Mouse (Mus musculus): Measurements from ENCODE around the gene Phospho2. TPM values are rescaled to one million over a fixed set of nuclear protein-coding genes. Genes with fewer than 3 reads are reported as not detected.
"Not testable (repeated sequence)": the region's sequence is repeated elsewhere in the genome, so short reads cannot be mapped to it uniquely, and the experiment has no call there.

The Phospho2 gene
- 23.1 and 36.9 TPM in 2 replicates for polyA plus RNA-seq (2012; rRNA removed)

DNA sequence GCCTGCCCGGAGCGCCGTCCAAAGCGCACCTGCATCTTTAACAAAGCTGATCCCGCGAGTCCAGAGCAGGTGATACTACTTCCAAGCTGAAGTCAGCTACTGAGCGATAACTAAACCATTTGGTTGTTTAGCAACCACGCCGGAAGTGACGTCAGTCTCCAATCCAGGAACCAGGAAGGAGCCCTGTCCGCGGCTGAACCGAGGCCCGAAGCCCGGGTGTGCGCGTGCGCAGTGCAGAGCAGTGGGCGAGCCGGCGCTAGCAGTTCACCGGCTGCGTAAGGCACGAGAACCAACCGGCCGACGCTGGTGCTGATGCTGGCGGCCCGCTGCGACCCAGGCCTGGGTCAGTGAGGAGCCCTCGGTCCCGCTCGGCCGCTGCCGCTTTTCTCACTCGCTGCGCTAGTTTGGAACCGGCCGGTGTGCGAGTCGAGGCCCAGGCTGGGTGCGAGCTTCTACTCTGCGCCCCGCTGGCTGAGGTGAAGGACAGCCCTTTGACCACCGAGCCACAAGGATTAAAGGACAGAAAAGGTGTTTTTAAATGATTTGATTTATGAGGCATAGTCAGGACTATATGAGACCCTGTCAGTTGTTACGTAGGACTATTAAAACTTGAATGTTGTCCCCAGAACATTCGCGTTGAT, at the start of gene Phospho2, which contains the start of gene Ccdc173:
TSS of gene Phospho2 (plus strand) at position 195 of the 641 bp plus-strand sequence.
TSS of gene Ccdc173 (minus strand) at position 147 of the 641 bp plus-strand sequence.
- peak; percentile 96 to 99 for DNase-seq (ENCODE audit: extremely low spot score in 1 of 2, low spot score in 1 of 2)

DNA sequence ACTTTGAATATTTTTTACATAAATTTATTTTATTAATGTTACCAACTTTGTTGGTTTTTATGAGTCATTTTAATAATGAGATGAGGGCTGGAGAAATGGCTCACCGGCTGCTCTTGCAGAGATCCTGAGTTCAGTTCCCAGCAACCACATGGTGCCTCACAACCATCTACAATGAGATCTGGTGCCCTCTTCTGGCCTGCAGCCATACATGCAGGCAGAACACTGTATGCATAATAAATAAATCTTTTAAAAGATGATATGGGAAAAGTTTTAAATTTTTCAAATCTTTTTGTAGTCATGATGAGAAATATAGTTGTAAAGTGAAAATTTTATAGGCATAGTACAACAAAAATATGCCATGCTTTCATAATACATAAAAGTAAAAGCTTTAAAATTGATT, 44.3 kb upstream of the Phospho2 start:
- no peak for DNase-seq (ENCODE audit: extremely low spot score in 1 of 2, low spot score in 1 of 2)

DNA sequence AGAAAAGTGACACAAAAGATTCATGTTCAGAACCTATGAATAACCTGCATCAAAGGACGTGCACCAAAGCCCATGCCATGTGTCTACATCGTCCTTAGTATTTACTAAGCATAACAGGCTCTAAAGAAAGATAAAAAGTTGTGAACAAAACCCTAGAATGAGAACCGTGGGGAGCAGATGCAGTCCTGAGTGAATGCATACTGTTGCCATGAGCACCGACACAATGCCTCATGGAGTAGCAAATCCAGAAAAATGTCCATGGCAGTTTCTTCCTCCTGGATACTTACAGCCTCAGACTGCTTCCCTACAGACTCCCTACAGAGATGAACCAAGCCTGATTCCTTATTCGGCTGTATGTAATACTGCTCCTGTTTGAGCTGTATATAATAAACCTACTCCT, 28.4 kb upstream of the Phospho2 start:
- no peak for DNase-seq (ENCODE audit: extremely low spot score in 1 of 2, low spot score in 1 of 2)

DNA sequence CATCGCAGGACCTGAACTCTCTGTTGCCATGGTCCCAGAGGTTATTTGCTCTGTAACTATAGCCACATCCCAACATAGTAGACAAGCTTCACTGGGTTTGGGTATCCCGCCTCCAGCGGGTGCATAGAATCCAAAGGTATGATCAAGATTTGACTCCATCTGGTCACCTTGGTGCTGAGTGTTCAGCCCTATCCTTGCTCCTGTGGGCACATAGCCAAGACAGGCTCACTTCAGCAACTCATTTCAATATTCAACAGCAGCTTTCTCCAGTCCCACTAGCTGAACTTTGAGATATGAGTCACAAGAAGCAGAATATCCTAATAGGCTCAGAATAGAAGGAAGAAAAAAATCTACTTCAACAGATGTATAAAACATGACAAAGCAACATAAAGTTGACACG, 26.1 kb upstream of the Phospho2 start:
- no peak for DNase-seq (ENCODE audit: extremely low spot score in 1 of 2, low spot score in 1 of 2)

DNA sequence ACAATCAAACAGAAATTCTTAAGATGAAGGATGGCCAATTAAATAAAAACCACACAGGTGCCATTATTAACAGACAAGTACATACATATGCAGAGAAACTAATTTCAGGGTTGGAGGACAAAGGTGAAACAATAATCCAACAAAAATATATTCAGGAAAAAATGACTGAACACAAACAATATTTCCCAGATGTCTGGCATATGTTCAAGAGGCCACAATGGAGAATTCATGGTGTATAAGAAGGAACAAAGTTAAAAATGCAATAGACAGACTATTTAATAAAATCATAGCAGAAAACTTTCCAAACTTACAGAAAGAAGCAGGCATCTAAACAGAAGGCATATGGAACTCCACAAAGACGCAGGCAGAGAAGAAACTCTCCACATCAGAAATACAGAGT, 24.7 kb upstream of the Phospho2 start:
- no peak for DNase-seq (ENCODE audit: extremely low spot score in 1 of 2, low spot score in 1 of 2)

DNA sequence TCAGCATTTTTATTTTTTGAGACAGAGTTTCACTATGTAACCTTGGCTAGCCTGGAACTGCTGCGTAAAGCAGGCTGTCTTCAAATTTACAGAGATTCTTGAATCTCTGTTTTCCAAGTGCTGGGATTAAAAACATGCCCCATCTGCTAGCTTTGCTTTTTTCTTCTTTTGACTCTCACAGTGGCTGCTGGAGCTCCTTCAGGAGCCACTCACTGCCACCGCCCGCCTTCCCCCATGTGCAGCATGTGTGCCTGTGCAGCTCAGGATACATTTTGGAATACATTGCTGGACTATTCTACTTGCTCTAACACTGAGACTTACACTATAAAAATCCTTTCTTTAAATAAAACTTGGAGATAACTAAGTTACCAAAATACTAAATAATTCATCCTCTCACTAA, 16.1 kb upstream of the Phospho2 start:
- DNase-seq (ENCODE audit: extremely low spot score in 1 of 2, low spot score in 1 of 2) = peak in 1 of 2 experiments; percentile 36

DNA sequence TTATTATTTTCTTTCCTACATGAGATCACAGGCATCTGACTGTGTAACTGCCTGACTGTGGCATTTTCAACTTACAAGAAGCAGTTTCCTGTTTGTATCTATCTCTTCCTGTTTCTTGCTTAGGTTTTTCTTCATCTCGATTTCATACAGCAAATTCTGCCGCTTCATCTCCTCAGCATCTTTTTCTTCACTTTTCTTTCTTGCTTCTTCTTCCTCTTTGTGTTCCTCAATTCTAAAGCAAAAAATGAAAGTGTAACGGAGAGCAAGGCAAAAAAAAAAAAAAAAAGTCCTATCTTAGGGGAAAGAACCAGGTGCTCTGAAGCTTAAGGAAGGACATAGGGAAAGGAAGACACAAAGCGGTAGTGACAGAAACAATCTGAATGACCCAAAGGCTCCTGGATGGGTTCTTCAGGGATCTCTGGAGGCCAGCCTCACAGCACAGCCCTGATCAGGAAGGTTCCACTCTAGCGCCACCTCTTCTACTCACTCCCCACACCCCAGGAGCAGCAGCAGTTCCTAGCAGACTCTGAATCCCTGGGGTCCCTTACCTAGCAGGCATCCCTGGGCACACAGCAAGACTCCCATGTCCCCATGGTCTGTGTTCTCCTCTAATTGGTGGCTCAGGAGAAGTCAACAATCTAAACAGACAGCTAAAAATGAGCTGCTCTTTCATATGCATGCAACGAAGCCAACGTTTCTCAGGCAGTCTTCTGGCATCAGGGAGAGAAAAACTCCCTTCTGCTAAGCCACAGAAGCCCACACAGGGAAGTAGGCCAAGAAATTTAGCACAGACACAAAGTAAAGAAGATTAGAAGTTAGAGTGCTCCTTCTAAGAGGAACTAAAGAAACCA, 11.2 kb upstream of the Phospho2 start:
- DNase-seq (ENCODE audit: extremely low spot score in 1 of 2, low spot score in 1 of 2) = peak in 1 of 2 experiments; percentile 47

DNA sequence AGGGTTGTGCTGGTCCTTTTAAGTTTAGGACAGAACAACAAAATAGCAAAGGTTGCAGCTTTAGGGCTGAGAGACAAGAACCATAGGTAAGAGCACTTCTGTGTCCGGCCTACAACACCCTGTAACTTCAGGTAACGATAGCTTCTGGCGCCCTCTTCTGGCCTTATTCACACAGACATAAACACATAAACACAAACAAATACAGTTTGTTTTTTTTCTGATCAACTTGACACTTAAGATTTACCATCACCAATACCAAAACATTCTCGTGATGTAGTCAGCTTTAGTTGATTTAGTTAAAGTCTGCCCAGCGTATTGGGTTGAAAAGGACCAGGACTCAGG, 10.6 kb upstream of the Phospho2 start:
- peak in 1 of 2 experiments; percentile 35 for DNase-seq (ENCODE audit: extremely low spot score in 1 of 2, low spot score in 1 of 2)

DNA sequence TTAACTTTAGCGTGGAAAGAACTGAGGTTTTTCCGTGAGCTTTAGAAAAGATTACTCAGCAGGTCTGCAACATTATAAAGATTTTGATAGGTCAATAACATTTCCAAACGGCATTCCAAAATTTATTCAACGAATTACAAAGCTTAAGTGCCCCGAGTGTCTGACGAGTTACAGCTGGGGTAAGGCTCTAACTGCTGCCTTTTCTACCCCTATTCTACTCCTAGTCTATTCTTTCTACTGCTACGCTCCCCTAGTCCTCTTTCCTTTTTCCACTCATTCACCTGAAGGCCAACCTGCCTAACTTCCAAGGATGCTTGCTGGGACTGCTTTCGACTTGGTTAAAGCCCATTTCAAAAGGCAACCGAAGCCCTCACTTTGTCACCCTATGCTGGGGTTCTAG, 449 bp upstream of the Phospho2 start:
- DNase-seq (ENCODE audit: extremely low spot score in 1 of 2, low spot score in 1 of 2) = no peak

DNA sequence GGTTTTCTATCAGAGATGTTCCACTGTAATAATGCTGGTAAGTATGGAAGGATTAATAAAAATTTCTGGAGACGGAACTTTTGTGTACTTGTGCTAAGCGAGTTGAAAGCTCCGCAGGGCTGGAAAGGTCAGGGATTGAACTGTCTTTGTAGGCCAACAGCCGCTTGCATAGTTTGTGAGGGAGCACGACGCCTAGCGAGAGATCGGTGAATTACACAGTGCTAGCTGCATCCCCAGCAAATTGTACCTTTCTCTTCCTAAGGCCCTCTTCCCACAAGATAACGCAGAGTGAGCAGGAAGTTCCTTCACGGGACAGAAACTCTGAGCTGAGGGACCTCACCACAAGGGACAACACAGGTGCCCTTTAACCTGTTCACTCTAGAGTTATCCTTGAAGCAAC, 862 bp downstream of the Phospho2 start:
- DNase-seq (ENCODE audit: extremely low spot score in 1 of 2, low spot score in 1 of 2) = peak; percentile 57 to 94

DNA sequence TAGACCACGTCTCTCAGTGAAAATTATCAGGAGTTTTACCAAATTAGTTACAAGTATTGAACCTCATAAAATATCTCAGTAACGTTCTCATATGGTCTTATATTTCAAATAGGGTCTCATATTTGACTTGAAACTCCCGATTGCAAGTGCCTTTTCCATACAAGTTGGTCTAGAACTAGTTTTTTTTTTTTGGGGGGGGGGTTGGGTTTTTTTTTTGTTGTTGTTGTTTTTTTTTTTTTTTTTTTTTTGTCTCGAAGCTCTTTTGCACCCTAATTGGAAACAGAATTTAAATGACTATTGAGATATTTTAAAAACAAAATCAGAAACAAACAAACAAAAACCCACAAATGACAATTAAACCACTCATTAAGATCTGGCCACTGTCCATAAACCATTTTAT, 1.3 kb downstream of the Phospho2 start:
- no peak for DNase-seq (ENCODE audit: extremely low spot score in 1 of 2, low spot score in 1 of 2)

DNA sequence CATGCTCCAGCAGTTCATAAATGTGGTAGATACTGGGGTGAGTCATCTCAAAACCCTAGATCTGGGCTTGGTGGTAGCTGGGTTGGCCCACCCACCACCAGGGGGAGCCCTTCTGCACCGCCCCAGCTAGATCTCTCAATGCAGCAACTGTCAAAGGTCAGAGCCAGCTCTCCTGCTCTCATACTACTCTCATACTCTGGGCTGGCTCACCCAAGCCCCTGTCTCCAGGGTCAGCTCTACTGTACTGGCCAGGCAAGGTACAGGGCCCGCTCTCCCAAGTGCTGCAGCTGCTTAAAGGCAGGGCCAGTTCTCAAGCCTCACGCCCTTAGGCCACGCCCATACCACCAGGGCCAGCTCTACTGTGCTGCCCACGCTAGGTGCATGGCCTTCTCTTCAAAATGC, 13.5 kb downstream of the Phospho2 start:
- peak in 1 of 2 experiments; percentile 59 for DNase-seq (ENCODE audit: extremely low spot score in 1 of 2, low spot score in 1 of 2)

DNA sequence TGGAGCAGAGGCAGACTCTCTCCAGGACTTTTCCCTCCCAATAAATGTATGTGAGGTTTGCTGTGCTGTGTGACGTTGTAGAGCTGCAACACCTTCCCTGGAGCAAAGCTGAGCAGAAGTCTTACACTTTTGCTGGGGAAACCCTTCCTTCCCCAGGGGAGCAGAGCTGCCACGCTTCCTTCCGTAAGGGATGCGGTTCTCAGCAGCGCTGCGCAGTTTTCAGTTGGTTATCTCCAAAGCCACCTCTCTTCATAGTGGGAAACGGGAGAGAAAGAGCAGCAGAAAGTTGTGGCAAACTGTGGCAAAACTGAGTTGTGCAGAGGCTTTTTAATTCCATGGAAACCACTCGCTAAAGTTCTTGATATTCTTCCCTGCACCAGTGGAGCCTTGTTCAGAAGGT, 14.3 kb downstream of the Phospho2 start:
- DNase-seq (ENCODE audit: extremely low spot score in 1 of 2, low spot score in 1 of 2) = no peak

DNA sequence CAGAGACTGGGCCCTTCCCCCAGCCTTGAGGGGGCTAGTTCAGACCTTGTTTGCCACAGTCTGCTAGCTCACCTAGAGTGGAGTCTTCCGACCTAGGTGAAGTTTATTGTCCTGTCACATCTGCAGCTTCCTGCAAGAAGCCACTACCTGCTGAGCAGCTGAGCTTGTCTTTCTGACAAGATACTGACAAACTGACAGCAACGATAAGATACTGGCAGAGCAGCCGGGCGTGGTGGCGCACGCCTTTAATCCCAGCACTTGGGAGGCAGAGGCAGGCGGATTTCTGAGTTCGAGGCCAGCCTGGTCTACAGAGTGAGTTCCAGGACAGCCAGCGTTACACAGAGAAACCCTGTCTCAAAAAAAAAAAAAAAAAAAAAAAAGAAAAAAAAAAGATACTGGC, 15.2 kb downstream of the Phospho2 start:
- DNase-seq (ENCODE audit: extremely low spot score in 1 of 2, low spot score in 1 of 2) = not testable (repeated sequence)

DNA sequence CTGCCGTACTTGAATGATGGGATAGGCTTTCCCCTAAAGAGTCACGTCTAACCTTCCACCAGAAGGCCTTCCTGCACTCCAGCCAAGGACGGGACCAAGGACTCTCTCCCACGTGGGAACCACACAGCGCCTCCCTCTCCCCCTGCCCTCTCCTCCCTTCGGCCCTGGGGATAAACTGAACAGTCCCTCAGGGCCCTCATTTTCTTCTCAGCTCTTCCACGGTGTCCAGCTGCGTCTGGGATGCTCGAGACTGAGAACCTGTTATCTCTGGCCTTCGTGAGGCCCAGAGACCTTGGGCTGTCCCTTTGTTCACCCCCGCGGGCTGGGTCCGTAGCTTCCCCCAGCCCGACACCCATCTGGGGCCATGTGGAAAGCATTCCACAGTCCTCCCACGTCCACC, 20.7 kb downstream of the Phospho2 start:
- DNase-seq (ENCODE audit: extremely low spot score in 1 of 2, low spot score in 1 of 2) = no peak

DNA sequence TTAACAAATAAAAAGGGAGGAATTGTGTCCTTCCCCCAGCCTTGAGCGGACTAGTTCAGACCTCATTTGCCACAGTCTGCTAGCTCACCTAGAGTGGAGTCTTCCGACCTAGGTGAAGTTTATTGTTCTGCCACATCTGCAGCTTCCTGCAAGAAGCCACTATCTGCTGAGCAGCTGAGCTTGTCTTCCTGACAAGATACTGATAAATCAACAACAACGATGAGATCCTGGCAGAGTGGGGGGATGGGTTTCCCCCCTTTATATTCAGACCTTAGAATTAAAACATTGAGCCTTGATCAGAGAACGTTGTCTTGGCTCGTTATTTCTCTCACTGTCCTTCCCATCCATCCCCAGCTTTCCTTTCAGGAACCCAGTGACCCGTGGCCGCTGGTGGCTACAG, 21.9 kb downstream of the Phospho2 start:
- not testable (repeated sequence) for DNase-seq (ENCODE audit: extremely low spot score in 1 of 2, low spot score in 1 of 2)

DNA sequence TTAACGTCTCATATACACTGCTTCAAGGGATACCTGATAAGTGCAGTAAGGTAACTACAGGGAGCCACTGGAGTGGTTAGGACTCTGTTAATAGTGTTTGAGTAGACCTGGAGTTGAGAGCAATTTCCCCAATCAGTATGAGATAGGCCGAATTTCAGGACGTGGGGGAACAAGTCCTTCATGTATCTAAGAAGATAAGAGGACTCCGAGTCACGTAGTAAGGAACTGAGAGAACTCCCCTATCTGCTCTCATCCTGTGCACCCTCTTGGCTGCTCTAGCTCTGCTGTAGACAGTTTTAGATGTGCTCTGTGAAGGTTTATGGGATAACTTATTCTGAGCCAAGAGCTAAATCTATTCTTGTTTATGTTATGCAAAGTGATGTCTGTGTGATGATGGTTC, 27.2 kb downstream of the Phospho2 start:
- DNase-seq (ENCODE audit: extremely low spot score in 1 of 2, low spot score in 1 of 2) = no peak

DNA sequence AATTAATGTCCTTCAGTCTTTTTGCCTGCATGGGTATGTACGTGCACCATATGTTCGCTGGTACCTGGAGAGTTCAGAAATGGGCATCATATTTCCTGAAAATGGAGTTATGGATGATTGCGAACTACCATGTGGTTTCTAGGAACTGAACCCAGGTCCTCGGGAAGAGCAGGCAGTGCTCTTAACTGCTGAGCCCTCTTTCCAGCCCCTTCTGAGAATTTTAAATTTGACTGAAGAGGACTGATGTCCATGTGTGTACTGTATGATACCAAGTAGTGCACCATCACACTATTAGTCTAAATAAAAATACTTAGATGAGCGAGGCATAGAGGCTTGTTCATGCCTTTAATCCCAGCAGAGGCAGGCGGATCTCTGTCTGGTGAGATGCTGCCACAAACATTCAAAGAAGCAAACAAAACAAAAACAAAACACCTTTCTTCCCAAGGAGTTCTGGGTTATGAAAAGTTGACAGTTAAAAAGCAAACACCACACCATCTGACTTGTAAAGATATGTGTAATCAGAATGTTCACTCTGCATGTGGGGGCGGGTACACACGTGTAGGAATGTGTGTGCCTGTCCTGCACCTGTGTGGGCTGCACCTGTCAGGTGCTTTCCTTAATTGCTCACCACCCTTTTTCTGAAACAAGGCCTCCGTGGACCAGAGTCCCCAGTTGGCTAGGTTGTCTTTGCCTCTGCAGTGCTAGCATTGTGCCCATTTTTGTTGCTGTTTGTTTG, 29.1 kb downstream of the Phospho2 start:
- no peak for DNase-seq (ENCODE audit: extremely low spot score in 1 of 2, low spot score in 1 of 2)

DNA sequence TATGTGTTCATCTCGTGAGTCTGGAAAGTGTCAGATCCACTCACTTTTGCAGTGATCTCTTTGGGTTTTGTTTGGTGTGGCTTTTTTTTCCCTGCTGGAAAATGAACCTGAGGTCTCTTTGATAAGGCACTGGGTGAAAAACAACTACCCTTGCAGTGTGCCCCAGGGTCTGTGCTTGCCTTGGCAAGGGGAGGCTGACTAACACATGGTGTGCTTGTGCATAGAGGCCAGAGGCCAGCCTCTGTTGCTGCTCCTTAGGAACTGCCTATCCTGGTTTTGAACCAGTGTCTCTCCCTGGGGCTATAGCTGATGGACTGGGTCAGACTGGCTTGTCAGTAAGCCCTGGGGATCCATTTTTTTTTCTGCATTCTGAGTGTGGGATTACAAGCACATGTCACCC, 30.8 kb downstream of the Phospho2 start:
- no peak for DNase-seq (ENCODE audit: extremely low spot score in 1 of 2, low spot score in 1 of 2)

DNA sequence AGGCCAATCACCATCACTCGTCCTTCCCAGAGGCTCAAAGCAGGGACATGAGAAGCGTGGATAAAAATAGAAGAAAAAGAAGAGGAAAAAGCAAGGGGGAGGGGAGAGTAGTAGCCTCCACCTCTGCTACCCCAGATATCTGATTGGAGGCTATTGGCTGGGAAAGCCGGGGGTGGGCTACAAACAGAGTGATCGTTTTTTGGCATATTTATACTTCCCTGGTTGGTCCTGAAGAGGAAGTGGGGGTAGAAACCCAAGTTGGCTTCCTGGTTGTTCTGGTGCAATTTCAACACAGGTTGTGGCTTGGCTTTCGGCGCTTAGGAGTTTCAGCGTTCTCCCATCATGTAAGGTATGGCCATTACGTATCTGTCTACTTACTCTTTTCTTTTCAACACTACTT, 32.3 kb downstream of the Phospho2 start, which contains the start of gene Klhl23:
TSS of gene Klhl23 (plus strand) at position 234 of the 400 bp plus-strand sequence.
- DNase-seq (ENCODE audit: extremely low spot score in 1 of 2, low spot score in 1 of 2) = no peak

Measured in frontal cortex, adult 2 months (tissue).